Mouse (Mus musculus): Measurements from ENCODE around the gene Tmem234. TPM values are rescaled to one million over a fixed set of nuclear protein-coding genes. Genes with fewer than 3 reads are reported as not detected.
A peak's percentile ranks its signal among the peaks of the same experiment; 100 is the strongest.

The Tmem234 gene
- total RNA-seq, 2 experiments from 2014 or later: 42.7 to 43.6 TPM

- DNase-seq: no peak
- intact Hi-C loops (cut with DNase I): no loop called here
Observed at GRCm38 (mm10) chr4:129650359-129650758, 49.9 kb downstream of the Tmem234 start.

- no peak for DNase-seq
- intact Hi-C loops (cut with DNase I): no loop called here
Observed at GRCm38 (mm10) chr4:129654770-129655169, 54.3 kb downstream of the Tmem234 start.

- no peak for DNase-seq
- intact Hi-C loops (cut with DNase I): no loop called here
Observed at GRCm38 (mm10) chr4:129661584-129661983, 61.1 kb downstream of the Tmem234 start.

- intact Hi-C loops (cut with DNase I): no loop called here
- no peak for DNase-seq
Observed at GRCm38 (mm10) chr4:129662255-129662813, 61.9 kb downstream of the Tmem234 start.

GRCm38 (mm10) chr4:129671491-129672082 lies 71.1 kb downstream of the Tmem234 start:
- intact Hi-C loops (cut with DNase I): loop anchor here (1.0 kb wide), 1 partner anchor 25 kb away; the partner anchor contains the start of gene Tmem39b
- peak; percentile 50 to 56 for DNase-seq

GRCm38 (mm10) chr4:129672083-129672877 lies 71.8 kb downstream of the Tmem234 start, which contains the start of gene Kpna6:
Gene Kpna6, minus strand, starts transcription at chr4:129672767.
- DNase-seq: peak; percentile 94 to 95
- intact Hi-C loops (cut with DNase I): loop anchor here (1.0 kb wide), 1 partner anchor 24 kb away; the partner anchor contains the start of gene Tmem39b

GRCm38 (mm10) chr4:129672878-129673449 lies 72.5 kb downstream of the Tmem234 start:
- DNase-seq: no peak
- intact Hi-C loops (cut with DNase I): loop anchor here (1.0 kb wide), 1 partner anchor 23 kb away; the partner anchor contains the start of gene Tmem39b

Small RNA genes within 50 kb of the gene (microRNA-seq; reads per million reads assigned to microRNA genes)
- gene Mir8119 (ENCODE audit: borderline number of aligned reads in 2 of 2): 0 reads per million in 2 experiments

Other genes starting within 250 kb of the Tmem234 start
- gene Zbtb8a, start 222.6 kb upstream of the Tmem234 start, total RNA-seq (2021): 1 to 10 TPM; 3.3 to 4.1 TPM
- not detected for gene Zbtb8b, start 159.8 kb upstream of the Tmem234 start, total RNA-seq (2021)
- gene Bsdc1, start 139.1 kb upstream of the Tmem234 start, total RNA-seq (2021): 10 to 100 TPM; 50.3 to 53.8 TPM
- not detected for gene Tssk3, start 109.6 kb upstream of the Tmem234 start, total RNA-seq (2021)
- not detected for gene Fam229a, start 109.5 kb upstream of the Tmem234 start, total RNA-seq (2021)
- gene Marcksl1, start 87.1 kb upstream of the Tmem234 start, total RNA-seq (2021): 1 to 10 TPM; 4.4 to 5.7 TPM
- gene Hdac1, start 58.0 kb upstream of the Tmem234 start, total RNA-seq (2021): 10 to 100 TPM; 17.7 to 21.1 TPM
- 1 to 10 TPM in 1 of 2 experiments, under 1 TPM in 1; 0.72 to 1.5 TPM for gene Lck, start 27.0 kb upstream of the Tmem234 start, total RNA-seq (2021)
- gene Fam167b, start 22.1 kb upstream of the Tmem234 start, total RNA-seq (2021): under 1 TPM; 0.46 to 1.00 TPM
- gene Eif3i, start within 50 bp of the Tmem234 start, total RNA-seq (2021): 100 to 1,000 TPM; 125 to 129 TPM
- gene Dcdc2b, start 13.6 kb downstream of the Tmem234 start, total RNA-seq (2021): under 1 TPM; 0.44 to 0.95 TPM
- 10 to 100 TPM; 14.4 to 18.7 TPM for gene Iqcc, start 18.4 kb downstream of the Tmem234 start, total RNA-seq (2021)
- 10 to 100 TPM; 21.1 to 26.9 TPM for gene Ccdc28b, start 23.3 kb downstream of the Tmem234 start, total RNA-seq (2021)
- 10 to 100 TPM; 23.9 to 32.0 TPM for gene Txlna, start 40.4 kb downstream of the Tmem234 start, total RNA-seq (2021)
- 10 to 100 TPM; 63.3 to 73.1 TPM for gene Kpna6, start 72.1 kb downstream of the Tmem234 start, total RNA-seq (2021)
- gene Tmem39b, start 96.2 kb downstream of the Tmem234 start, total RNA-seq (2021): 1 to 10 TPM; 4.1 to 4.7 TPM
- 10 to 100 TPM; 35.4 to 44.2 TPM for gene Khdrbs1, start 141.6 kb downstream of the Tmem234 start, total RNA-seq (2021)
- gene Ptp4a2, start 210.6 kb downstream of the Tmem234 start, total RNA-seq (2021): 100 to 1,000 TPM; 203 to 210 TPM

All from heart, postnatal 36 days (tissue).